Mouse (Mus musculus) urinary bladder, postnatal 36 days (tissue): ENCODE measurements around the gene Fam122a.
A peak's percentile ranks its signal among the peaks of the same experiment; 100 is the strongest.

Experiments used
- DNase-seq, 2 experiments: peaks; one replicate each; pipeline ENCODE4 v3.0.0; 2022; ENCODE audit warnings: low spot score in 2 of 2, mixed read lengths in 1 of 2

The Fam122a gene

DNA sequence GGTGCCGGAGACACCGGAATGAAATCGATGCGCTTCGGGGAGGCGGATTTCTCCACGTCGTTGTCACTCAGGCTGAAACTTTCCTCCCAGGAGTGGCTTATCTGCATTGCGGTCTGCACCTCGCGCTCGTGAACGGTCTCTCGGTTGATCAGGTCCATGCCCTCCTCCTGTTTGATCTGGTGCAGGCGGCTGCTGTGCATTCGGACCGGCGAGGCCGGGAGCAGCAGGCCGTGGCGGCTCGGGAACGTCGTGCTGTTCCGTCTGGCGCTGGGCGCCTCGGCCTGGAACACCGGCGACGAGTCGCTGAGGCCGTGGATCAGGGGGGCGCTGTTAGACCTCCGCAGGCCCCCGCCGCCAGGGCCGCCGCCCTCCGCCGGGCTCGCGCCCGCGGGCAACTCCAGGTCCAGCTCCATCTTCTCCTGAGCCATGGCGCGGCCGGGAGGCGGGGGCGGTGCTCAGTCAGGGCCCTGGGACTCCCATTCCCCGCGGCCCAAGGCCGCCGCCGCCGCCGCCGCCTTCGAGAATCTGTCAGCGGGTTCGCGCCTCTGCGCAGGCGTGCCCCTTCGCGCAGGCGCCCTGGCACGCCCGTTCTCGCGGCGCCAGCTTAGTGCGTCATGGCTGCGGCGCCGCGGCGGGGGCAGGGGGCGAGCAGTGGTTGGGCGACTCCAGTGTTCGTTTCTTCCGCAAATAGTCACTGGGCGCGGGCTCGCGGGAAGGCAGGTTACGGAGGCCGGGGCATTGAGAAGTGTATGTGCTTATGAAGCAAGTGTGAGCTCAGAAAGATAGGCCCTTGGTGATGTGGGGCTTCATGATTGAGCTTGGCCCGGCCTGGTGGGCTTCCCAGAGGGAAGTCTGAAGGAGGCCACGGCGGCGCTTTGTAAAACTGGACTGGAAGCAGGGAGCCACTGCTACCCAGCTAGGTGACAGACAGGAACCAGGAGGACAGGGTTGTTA lies at the start of gene Fam122a:
TSS of gene Fam122a (minus strand) at position 428 of the 954 bp plus-strand sequence.
- peak; percentile 85 to 88 for DNase-seq

DNA sequence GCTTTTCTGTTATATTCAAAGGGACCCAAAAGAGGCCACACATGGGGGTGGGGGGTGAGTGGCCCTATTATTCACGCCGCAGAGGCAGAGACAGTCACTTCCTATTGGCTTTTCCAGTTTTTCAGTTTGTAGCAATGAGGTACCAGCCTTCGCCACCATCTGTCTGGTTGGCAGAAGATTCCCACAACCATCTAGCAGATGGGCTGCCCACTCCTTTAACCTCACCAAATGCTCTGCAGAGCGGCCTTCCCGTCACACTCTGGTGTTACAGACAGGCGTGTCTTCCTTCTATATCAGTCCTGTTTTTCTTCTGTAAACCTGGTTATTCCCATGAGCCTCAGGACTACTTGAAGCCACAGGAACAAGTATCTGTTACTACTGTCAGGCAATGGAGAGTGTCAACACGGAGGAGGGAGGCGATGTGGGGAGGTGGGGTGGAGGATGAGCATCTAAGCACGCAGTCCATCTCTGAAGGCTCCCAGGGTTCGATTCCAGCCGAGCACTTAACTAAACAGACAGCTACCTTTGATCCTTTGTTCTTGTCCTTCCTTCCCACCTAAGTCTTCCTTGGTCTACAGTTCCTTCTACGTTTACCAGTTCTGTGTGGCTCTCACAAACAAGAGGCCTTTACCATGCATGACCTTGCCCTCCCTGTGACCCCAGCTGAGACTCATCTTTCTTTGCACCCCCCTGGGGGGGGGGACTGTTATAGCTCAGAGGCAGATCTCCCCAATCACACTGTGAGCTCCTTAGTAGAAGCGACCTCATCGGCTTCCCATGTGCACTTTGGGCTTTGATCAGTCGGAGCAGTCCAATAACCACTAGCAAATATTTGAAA lies 46.5 kb upstream of the Fam122a start:
- DNase-seq = no peak

- no peak for DNase-seq
Observed at GRCm38 (mm10) chr19:24521997-24522396, 44.8 kb upstream of the Fam122a start.

GRCm38 (mm10) chr19:24521146-24521545 lies 44.0 kb upstream of the Fam122a start:
- no peak for DNase-seq

DNA sequence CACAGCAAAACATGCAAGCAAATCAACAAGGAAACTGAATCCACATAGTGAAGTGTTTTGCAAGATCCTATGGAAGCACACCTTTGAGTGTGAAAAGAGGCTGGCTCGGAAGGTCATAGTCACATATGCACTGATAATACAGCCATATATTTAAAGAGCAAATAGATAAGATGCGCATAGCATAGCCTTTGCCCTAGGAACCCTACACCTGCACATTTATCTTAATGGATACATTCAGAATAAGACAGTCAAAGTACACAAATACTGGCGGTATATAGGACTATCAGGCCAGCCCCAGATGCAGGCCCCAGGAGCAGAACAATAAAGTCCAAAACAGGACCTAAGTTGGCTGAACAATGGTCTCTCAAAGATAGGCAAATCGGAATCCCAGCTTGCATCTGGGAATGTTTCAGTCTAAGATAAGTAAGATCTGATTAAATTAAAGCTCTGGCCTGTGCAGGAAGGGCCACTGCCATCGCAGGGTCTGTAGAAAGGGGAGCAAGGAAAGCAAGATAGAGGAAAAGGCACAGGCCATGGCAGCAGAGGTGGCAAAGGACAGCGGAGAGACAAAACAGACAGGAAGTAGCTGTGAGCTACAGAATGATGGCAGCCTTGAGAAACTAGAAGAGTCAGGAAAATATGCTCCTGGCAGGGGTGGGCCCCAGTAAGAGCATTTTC lies 42.7 kb upstream of the Fam122a start:
- no peak for DNase-seq

DNA sequence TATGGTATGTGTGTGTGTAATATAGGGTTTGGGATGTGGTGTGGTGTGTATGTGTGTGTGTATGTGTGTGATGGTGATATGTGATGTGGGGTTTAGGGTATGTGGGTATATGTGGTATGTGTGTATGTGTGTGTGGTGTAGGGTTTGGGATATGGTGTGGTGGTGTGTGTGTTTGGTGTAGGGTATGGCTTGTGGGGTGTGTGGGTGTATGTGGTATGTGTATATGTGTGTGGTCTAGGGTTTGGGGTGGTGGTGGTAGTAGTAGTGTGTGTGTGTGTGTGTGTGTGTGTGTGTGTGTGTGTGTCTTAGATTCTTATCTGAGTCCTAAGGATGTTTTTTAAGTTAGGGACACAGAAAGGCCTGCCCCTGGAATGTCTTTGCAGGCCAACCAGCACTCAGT lies 41.2 kb upstream of the Fam122a start:
- DNase-seq = no peak

DNA sequence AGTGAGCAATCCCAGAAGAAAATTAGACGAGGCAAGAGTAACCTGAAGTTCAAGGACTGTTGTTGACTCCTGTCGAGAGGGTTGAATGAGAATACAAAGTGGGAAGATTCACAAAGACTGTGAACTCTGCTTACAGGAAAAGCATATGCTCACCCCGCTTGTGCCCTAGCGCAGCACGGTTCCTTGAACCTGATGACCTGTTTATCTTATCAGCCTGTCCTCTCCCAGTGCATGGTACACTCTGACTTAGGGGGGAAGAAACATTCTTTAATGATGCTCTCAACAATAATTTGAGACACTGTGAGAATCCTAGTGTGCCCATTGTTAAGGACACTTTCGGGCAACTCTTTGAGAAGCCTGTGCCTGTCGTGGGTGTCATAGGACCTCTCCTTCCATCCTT lies 39.9 kb upstream of the Fam122a start:
- no peak for DNase-seq

- no peak for DNase-seq
Observed at GRCm38 (mm10) chr19:24515941-24516340, 38.8 kb upstream of the Fam122a start.

- DNase-seq = no peak
Observed at GRCm38 (mm10) chr19:24514661-24515642, 37.8 kb upstream of the Fam122a start.

DNA sequence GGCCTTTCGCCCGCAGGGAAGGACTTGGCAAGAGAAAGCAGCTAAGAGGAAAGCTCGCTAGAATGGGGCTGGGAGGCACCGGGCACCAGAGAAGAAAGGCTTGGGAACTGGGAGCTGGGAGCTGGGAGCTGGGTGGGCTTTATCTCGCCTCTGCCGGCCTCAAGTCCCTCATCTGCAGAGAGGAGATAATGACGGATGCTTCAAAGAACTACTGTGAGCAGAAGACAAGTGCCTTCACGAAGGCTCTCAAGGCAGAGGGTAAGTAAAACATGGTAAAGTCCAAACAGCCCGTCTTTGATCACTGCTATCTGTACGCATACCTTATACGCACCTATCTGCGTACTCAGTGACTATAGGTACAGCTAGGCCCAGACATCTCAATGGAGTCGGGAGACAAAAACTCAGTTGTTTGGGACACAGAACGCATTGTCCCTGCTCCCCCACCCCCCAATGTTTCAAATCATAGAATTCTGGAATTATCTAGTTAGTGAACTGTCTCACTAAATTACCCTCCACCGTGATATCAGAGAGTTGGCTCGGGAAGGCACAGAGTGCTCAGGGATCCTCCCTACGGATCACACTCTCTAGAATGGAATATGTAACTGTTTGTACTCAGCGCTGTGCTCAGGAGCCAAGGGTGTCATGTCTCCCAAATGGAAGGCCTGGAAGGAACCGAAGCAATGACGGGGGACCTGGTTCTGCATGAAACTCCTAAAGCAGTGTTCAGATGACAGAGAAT lies 36.1 kb upstream of the Fam122a start:
- DNase-seq = no peak

DNA sequence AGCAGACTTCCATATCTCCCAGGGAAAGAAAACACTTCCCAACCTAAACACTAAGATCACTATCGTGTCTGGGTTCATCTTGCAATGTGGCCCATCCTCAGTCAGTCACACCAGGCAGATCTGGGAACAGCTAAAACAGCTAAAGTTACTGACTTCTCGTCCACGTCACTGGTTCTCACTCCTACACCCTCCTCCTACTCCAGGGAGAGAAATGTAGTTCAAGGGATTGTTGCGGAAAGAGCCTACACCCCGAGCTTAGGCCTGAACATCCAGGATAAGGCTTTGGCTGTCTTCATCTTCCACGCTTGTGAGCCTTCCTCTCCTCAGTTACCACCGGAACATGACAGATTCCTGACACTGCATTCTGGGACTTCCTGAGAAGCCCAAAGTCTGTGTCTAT lies 34.8 kb upstream of the Fam122a start:
- no peak for DNase-seq

DNA sequence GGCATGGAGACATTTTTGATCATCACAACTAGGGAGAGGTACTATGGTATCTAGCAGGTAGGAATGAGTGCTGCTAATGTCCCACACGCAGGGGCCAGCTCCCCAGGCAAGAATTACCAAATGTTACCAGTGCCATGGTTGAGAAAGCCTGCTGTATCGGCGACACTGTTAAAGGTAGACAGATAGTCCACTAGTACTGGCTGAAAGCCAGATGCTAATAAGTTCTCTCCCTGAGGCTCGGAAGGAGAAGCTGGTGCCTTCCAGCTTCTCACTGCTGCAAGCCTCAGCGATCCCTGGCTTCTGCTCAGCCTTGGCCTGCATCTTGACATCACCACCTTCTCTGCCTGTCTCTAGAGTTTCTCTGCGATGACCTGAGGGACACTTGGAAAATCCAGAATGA lies 32.2 kb upstream of the Fam122a start:
- DNase-seq = no peak

DNA sequence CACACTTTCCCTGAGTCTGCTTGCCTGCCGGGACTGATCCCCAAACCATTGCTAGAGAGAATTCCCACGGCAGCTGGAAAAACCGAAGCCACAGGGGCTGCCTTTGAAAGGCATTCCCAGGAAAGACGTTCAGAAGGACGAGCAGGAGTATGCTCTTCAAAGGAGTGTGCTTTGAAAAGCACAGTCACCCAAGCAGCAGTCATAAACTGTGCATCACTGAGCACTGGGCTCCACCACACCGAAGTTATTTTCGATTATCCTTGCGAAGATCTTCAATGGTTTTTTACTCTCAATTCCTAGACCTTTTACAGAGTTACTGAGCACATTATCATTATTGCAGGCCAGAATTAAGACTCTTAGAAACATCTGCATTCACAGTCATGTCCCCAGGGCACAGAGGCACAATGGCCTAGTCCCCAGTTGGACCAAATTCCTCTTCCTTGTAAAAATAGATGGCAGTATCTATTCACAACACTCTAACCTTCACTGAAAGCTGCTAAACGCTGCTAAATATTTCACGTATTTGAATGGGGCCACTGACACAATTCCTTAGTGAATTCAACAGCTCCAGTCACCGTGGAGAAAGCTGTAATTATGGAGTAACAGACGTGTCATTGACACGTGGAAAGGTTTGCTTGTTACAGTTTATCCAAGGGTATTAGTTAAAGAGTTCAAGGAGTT lies 31.1 kb upstream of the Fam122a start:
- no peak for DNase-seq

- no peak for DNase-seq
Observed at GRCm38 (mm10) chr19:24502736-24503421, 25.7 kb upstream of the Fam122a start.

DNA sequence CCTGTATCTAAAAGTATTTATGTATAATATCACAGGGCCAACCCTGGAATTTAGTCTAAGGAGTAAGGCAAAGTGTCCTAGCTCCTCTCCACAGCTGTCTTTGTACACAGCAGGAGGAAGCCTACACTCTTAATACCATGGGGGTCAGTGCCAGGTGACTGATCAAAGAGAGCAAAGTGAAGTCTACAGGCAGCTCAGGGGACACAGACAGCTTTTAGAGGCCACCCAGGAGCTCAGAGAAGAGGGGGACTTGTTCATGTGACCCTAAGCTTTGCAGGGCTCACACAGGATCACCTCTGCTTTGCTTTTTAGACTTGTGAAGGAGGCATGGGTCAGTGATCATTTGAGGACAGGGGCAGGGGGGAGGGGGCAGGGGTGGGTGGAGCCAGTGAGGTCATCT lies 24.4 kb upstream of the Fam122a start:
- DNase-seq = no peak

DNA sequence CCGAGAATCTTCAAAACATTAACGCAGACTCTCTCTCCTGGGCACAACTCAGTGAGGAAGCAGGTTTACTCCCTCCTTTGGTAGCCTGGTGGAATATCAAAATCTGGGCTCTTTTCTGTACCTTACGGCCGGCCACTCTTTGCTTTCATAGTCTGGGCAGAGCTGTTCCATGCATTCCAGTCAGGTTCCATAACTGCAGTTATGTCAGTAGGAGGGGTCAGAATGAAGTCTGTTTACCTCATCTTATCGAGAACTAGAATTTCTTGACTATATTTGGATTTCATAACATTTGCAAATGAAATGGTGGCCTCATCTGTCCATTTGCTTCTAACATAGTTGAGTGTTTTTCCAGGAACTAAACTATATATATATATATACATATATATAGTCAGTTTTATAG lies 23.3 kb upstream of the Fam122a start:
- no peak for DNase-seq

DNA sequence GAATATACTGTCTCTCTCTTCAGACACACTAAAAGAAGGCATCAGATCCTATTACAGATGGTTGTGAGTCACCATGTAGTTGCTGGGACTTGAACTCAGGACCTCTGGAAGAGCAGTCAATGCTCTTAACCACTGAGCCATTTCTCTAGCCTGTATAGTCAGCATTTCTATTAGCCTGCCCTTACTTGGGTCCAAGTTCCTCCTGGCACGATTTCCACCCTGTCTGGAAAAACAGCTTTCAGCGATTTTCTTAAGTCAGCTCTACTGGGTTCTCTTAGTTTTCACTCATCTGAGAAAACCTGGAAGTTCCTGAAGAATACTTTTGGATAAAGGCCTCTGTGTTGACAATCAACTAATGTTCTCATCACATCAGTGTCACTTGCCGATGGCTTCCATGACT lies 22.1 kb upstream of the Fam122a start:
- DNase-seq = no peak

DNA sequence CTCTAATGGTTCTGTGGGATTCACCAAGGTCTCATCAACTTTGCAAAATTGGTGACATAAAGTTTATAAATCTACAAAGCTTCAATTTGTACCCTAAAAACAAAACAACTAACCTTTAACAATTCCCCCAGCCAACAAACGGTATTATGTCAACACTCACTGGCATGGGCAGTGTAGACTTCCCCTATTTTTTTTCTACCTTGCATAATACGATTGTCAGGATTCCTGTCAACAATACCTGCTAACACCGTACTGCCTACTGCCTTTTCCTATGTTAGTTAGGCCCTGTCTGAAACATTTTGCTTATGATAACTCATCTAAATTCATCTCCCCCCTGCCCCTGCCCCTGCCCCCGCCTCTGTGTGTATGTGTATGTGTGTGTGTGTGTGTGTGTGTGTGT lies 16.7 kb upstream of the Fam122a start:
- DNase-seq = no peak

- no peak for DNase-seq
Observed at GRCm38 (mm10) chr19:24491824-24492223, 14.7 kb upstream of the Fam122a start.
